Mouse (Mus musculus) forelimb bud, embryonic 11.5 days (tissue): Measurements from ENCODE around the gene Ikzf2.

Source experiments
- DNase-seq: peaks from one replicate; pipeline ENCODE4 v3.0.0-alpha.2; 2012; ENCODE audit warnings: low read depth, low spot score

The Ikzf2 gene

DNA sequence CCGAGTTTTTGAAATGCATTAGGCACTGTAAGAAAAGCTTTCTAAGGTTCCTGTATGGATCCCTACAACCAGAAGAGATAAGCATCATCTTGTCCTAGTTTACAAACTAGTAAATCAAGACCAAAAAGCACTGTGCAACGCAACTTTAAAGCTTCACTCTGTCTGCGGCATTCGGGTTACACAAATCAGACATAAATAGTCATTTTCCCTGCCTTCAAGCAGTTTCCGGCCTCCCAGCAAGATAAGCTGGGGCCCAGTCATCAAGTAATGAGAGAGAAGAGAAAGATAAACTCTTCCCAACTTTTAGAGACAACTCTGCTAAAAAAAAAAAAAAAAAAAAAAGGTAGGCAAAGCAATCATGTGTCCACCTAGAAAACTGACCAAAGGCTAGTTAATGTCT is 19.6 kb downstream of the Ikzf2 start:
- DNase-seq = no peak

DNA sequence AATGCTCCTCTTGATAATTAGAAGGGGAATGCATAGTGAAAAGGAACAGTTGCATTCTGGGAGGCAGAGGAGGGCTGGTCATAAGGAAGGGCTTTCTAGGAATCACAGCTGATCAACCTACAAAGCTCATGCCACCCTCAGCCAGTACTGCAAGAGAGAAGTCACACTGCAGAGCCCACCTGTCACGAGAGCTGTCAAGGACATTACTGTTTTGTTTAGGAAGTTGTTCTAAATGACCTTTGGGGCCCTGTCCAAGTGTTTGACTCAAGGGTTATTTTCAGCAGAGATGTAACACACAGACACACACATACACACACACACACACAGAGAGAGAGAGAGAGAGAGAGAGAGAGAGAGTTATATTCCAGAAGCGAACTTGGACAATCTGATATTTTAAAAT is 27.3 kb downstream of the Ikzf2 start:
- no peak for DNase-seq

DNA sequence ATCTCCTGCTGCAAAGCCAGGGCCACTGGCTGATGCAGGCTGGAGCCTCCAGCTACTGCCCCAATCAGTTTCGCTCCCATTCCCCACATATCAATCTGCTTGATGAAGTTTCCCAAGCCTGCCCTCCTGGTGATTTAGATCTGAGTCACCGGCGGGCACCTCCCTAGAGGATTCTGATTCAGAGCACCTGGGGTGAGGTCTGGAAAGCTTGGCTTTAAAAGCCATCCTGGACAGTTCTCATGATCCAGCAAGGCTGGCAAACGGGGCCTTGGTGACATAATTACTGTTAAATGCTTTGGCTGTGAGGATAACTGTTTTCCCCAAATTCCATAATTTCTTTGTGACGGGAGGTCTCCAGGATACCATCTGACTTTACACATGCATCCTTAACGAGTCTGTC is 29.0 kb downstream of the Ikzf2 start:
- no peak for DNase-seq

DNA sequence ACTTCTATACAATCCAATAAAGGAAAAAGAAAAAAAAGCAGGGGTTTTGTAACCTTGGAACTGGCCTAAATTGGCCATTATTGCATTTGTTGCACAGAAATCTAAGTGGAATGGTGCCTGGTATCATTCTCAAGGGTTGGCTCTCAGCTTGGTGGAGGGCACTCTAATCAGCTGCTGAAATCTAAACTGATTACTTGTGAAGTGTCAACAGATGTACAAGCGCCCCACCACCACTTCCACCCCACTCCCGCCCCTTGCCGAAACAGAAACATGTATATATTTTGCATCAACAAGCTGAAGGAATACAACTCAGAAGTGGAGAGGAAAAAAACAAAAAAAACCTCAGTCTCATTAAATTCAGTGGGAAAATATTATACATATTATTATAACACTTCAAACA is 29.6 kb downstream of the Ikzf2 start:
- no peak for DNase-seq

DNA sequence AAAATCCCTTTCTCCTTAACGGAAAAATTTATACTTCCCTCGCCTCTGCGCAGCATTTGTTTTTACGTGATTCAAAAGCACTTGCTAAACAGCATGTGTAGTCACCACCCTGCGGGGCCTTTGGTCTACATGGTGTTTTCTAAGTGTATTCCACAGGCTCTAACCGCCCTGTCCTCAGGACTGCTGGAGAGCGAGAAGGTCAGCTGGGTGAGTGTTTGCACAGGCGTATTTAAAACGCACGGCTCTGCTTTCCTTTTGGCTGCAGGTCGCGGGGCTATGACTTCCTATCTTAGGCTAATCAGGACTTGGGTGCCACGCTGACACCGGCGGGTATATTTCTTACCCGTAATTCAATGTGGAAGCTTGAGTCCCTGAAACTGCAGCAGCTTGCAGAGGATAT is 30.1 kb downstream of the Ikzf2 start:
- DNase-seq = no peak

DNA sequence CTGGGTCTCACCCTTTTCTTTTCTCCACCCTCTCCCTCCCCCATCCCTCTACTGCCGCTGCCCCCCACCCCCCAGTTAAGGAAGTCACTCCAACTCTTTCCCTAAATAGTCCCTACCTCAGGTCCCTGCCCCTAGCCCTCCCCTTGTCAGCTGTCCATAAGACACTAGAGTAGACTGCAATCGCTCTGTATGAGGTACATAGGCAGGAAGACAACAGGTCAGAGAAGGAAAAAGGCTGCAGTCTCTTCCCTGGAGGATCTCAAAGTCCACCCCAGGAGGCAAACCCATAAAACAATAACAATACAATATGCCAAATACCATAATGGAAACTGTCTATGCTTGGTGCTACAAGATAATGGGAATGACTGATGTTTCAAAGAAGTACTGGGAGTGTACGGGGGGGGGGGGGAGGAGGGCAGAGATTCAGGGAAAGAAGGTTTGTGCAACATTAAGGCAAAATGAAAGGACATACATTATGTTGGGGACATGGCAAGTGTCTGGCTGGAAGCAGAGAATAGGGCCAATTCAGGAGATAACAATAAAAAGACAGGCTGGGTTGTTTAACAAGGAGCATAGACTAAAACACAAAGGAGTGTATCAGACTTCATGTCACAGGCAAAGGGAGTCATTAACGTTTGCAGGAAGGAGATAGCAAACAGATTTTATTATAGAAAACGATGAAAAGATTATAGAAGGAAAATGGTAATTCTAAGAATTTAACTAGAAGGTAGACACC is 30.8 kb downstream of the Ikzf2 start:
- DNase-seq = no peak

DNA sequence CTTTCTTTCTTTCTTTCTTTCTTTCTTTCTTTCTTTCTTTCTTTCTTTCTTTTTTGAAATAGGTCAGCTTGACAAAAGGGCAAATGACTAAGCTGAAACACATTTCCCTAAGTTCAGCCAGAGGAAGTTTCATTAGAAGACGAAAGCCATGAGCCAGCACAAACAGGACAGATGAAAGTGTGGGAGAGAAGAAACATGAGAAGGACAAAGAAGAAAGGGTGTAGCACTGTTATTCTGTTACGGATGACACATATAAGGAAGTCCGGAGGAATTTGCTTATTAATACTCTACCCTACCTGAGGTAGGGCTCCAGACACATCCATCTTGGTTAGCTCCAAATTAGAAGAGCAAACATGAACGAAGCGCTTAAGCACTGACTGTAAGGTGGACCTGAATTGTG is 31.7 kb downstream of the Ikzf2 start:
- DNase-seq = no peak

DNA sequence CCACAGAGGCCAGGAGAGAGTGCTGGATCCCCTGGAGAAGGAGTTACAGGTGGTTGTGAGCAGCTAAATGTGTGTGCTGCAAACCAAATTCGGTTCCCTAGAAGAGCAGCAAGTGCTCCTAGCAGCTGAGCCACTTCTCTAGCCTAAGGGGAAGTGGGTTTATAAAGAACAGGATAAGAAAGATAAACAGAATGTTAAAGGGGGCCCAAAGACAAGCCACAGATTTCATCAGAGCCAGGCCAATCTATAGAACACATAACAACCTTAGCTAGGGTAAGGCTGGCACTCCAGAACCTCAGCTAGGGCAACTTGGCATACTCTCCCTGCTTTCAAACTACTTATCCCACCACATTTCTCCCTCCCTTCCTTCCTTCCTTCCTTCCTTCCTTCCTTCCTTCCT is 32.1 kb downstream of the Ikzf2 start:
- no peak for DNase-seq

DNA sequence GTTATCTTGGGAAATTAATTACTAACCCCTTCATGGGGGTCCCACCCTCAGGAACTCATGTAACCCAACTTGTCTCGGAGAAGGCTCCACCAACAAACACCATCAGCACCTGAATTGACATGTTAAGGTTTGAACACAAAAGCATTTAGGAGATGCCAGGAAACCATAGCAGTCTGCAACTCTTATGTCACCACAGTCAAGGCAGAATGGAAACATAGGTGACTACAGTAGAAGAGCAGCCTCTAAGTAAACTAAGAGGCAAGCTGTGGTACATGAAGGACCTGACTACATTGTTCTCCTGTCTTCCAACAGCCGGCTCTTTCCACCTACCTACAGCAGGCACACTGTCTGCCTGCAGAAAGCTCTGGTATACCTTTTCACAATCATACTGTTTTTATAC is 33.6 kb downstream of the Ikzf2 start:
- DNase-seq = no peak

DNA sequence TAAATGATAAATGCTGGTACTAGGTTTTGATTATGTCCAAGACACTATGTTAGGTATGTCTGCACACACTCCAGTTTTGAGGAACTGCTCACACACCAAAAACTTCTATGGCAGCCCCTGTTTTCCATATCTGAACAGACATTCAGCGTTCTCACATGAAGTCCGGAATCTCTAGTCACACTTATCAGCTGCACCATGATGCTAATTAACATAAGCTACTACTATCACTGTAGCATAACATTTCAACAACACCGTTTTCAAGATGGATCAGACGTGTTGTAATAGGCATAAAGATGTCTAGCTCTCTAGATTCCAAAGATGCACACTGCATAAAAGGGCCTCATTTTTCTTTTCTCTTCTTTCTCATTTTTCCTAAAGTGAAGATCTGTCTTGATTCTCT is 43.9 kb downstream of the Ikzf2 start:
- no peak for DNase-seq

DNA sequence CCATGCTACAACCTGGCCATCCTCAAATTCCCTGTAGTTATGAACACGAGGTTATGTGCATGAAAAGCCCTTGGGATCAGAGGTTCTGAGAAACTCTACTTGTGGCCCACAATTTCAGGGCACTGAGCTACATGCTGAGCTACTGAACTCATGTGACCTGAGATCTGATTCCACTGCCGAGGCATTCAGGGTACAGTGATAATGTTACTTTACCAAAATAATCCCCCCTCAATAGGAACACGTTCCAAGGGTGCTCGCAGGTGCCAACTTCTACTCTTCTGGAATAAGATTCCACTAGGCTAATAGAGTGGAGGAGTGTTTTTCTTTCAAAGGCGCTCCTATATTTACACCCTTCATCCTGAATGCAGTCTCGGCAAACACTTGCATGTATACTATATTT is 45.1 kb downstream of the Ikzf2 start:
- DNase-seq = no peak

DNA sequence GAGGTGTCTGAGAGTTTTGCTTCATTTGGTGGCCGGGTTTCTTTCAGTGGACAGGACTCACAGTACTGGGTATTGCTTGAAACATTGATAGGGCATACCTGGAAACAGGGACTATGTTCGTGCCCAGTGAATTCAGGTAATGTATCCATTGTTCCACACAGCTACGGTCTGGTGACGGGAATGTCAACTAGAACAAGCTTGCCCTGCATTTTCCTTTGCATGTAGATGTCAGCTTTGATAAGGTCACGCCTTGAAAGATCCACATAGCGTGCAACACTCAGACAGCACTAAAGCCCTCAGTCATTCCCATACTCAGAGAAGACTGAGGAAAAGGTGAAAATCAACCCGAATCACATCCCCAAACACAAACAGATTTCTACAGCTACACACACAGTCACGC is 48.7 kb downstream of the Ikzf2 start:
- DNase-seq = no peak

DNA sequence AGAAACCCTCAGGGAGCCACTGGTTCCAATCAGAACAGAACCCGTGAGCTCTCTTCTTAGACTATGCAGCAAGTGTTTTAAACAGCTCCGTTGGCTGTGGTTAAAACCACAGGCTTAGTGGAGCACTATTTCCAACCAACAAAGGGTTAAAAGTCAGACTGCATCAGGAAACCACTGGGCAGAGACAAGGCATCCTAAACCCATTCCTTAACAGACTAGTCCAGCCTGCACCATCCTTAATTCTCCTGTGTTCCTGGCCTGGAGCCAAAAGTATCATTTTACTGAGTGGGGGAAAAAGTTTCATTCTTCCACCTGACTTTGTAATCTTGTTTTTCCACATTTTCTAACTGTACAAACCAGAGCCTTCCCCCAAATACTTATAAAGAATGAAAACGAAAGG is 49.1 kb downstream of the Ikzf2 start:
- DNase-seq = peak; percentile 23

DNA sequence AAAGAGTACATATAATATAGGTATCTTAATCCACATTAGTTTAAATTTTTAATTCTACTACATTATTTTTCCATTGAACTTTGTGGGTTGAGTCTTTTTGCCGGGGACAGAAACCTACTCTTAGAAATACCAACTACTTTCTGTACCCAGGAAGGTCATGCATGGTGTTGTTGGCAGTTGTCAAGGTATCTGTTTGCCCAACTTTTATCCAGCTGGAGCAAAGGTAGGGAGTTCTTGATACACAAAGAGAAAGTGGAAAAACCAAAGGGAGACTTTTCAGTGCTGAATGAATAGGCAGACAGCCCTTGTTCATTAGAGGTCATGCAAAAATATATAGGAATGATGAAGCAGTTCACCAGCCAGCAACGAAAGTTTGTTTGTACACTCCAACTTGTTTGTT is 52.8 kb downstream of the Ikzf2 start:
- DNase-seq = no peak

DNA sequence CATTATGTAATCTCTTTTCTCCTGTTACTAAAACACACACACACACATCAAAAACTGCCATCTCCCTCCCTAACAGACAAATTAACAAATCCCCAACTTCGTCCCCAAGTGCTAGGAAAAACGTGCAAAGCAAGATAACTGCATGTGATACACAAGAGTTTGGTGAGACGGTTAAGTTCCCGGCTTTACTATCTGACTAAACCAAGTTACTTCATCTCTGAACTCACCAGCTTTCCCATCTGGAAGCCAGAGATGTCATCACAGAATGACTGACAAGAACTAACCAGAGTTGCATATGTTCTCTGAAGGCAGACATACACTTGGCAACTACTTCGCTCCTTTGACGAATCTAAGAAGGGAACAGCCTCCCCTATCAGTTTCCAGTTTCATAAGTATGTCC is 56.5 kb downstream of the Ikzf2 start:
- DNase-seq = no peak

DNA sequence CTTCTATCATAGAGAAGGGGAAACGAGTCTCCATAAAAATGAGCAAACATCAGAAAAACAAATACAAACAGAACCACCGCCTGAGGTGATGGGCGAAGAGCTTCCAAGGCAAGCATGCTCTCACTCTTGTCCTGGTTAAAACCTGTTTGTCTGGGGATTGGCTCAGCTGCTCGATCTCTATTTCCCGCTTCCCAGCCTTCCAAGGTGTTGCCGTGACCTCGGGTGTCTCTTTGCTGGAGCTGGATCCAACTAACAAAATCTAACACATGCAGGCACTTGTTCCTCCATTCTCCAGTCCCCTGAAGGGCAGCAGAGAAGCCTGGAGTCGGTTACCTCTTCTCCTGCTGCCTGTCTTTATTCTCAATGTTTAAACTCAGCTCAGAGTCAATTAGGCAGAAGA is 57.5 kb downstream of the Ikzf2 start:
- DNase-seq = no peak

DNA sequence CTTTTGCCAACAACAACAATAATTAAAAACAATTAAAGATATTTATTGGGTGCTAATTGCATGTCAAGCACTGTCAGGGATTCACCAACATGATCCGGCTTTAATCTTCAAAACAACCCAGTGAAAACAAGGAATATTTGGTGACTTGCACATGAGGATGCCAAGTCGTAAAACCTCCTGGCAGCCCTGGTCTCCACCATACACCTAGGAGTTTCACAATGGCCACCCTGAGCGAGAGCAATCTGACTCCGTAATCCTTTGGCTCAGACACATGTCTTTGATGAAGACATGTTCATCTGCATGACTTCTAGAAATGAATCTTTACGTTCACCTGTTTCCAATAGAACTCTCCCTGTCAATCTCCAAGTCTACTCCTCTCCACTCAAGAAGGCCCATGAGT is 75.0 kb downstream of the Ikzf2 start:
- DNase-seq = no peak

DNA sequence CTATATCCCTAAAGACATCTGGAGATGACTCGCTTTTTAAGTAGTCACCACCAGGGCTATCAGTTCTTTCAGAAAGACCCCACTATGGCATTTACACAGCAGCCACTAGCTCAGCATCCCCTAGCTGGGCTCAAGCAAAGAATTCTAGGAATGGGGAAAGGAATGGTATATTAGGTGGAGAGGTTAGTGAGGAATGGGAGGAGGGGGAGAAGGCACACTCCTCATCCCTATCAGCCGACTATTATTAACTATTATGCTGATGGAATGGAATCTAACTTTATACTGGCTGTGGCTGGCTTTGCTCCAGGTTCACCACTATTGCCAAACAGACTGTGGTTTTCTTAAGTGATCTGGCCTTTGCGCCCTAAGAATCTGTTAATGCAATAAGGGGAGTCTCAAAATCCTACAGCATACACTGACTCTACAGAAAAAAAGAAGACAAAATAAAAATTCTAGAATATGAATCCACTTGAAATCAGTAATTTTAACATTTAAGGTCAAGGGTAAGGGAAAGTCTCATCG is 75.8 kb downstream of the Ikzf2 start:
- DNase-seq = no peak

DNA sequence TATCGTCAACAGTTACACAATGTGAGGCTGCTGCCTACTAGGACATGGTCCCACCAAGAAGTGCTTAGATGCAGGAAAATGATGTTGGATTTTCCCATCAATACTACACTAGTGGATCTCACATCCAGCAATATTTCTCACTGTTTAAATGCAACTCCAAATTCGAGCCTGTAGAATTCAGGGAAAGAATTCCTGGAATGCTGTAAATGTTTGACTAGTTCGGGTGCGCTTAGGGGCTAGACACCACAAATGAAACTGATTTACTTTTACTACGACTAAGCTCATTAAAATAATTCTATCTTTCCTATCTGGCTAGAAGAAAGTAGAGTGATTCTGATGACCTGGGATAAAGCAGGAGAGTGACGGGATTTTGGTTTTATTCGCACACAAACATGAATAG is 76.3 kb downstream of the Ikzf2 start:
- DNase-seq = no peak

DNA sequence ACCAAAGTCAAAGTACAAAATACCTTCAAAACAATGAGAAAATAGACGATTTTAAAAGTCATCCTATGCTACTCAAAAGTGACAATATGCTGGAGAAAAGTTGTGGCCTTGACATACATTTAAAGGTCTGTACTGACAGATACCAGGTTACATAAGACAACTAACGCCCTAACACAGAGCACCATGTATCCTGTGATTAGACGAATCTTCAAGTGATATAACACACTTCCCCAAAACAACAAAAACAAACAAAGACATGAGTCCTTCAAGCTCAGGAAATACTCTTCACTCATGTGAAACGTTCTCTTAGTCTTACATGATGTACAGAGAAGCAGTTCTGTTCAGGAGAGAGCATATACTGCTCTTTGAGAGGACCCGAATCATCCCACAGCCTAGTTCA is 78.2 kb downstream of the Ikzf2 start:
- DNase-seq = no peak

DNA sequence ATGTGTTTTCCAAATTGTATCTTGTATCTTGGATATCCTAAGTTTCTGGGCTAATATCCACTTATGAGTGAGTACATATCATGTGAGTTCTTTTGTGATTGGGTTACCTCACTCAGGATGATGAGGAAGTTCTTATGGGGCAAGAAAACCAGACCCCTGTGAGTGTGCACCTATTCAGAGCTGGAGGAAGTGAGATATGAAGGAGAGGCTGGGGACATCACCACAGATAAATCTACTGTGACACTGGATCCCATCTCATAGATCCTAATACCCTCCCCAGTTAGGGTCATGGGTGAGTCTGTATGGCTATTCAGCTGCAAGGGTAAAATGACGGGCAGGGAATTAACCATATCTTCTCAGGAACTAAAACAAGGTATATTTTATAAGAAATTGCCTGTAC is 80.2 kb downstream of the Ikzf2 start:
- no peak for DNase-seq

DNA sequence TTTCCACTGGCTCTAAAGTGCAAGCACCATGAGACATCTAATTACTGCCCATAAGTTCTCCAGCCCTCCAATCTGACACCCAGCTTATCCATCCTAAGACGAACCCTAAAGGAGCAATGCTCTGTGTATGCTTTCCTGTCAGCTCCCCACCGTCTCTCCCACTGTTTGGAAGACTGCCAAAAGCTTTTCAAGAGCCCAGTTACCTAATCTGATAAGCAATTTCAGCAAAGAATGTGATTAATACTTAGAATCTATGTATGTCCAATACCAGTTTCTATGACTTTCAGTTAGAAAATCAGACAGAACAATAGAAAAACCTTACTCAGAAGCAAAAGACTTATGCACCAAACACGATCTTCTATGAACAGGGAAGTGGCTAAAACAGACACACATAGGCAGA is 82.8 kb downstream of the Ikzf2 start:
- no peak for DNase-seq

DNA sequence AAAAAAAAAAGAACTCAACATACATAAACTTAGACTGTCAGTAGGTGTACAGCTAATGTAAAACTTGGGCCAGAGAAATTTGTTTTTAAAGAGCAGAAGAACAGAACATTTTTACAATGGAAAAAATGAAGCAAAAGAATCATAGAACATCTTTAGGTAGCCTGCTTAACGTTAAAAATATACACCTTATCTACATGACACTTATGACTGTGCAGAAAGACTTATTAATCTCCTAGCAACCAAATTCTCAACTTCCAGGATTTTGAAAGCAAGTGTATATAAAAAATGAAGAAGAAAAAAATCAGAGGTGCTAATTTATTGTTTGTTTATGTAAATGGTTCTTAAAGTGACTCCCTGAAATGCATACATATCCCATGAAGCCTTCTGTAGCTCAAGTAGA is 86.1 kb downstream of the Ikzf2 start:
- no peak for DNase-seq
